Mouse (Mus musculus) liver, adult 2 months (tissue): ENCODE results near the gene Gcm1.

Experiments used
- CTCF ChIP-seq: fragments of 200-500 bp; IDR thresholded peaks from 2 replicates; pipeline ENCODE4 v1.5.1; 2011; ENCODE audit warnings: low read depth, low read length, control low read depth
- POLR2A ChIP-seq: fragments of 200-500 bp; IDR thresholded peaks from 2 replicates; pipeline ENCODE4 v1.6.1; 2011; ENCODE audit warnings: low read length, control low read depth; ENCODE audit not compliant: insufficient read depth; ENCODE audit errors: extremely low read depth

- TF ChIP-seq POLR2A: no peak
- TF ChIP-seq CTCF: no peak
These were observed 37.2 kb downstream of the Gcm1 start for GRCm38 (mm10) chr9:78088971-78089370.
